In the genomic region with DNA sequence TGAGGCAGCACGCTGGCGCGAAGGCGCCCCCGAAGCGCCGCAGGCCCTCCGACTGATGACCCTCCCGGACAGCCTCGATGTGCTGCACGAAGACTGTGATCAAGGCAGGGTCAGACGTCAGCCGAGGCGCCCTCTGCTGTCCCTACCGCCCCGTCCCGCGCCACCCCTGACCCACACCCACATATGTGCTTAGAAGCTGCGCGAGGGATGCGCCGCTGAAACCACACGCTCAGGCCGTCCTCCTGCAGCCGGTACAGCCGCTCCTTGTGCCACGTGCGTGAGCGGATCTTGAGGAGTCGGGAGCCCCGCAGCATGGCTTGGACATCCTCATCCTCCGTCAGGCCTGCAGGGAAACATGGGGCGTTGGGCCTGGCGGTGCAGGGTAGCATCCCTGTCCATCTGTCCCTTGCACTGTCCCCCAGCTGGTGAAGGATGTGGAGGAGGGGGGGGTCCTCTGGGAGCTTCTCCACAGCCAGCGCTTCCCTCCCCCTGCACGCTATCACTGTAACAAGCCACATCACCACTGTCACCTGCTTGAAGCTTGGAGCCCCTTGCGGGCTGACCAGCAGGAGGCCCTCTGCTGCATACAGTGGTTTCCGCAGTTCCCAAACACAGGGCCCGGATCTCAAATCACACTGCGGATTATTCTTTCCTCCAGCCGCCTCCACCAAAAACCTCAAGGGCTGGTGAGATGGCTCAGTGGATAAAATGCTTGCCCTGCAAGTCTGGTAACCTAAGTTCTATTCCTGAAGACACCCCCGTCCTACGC, we compare ENCODE assay signal across 9 mouse cellular contexts. TPM values are rescaled to one million over a fixed set of nuclear protein-coding genes. Genes with fewer than 3 reads are reported as not detected.
DNase-seq lines count a peak whose midpoint lies in the region; ATAC-seq and TF ChIP-seq lines count a peak whose summit lies in the region.
"Had no signal": no experiment of that assay in that cellular context is flagged by ENCODE, and none has a peak within 500 bp of the region (broad histone marks: within the 10 kb centered on the region; RNA-seq: fewer than 3 reads in every experiment).

No protein-coding gene starts in this region.

- peaks cover 35% of the 10 kb centered on the region for H3K36me3 ChIP-seq in heart, postnatal 0 days (replicated peaks; ENCODE audit: control insufficient read depth, insufficient read depth, low read length)
- H3K36me3 ChIP-seq in forebrain, embryonic 14.5 days (ENCODE audit: control insufficient read depth, insufficient read depth, low read length), result no peaks in the 10 kb centered on the region
- no peaks in the 10 kb centered on the region for H3K36me3 ChIP-seq in liver, embryonic 15.5 days (replicated peaks)
- H3K36me3 ChIP-seq in stomach, postnatal 0 days (ENCODE audit: control insufficient read depth, insufficient read depth, low read length), result no peaks in the 10 kb centered on the region

- DNase-seq in heart, postnatal 0 days (ENCODE audit: low spot score), result no peak
- DNase-seq in heart, adult 18-20 months, result no peak
- peak; percentile 48 for DNase-seq in ZHBTc4 (ENCODE audit: low read depth, low spot score)
- peak; percentile 32 for DNase-seq in forebrain, embryonic 14.5 days (ENCODE audit: low spot score)
- no peak for DNase-seq in stomach, postnatal 0 days (ENCODE audit: low spot score)
- DNase-seq in adrenal gland, adult 8-10 months, result no peak
- no peak for DNase-seq in urinary bladder, postnatal 10 days (ENCODE audit: low spot score)

- ATAC-seq in heart, postnatal 0 days (ENCODE audit: insufficient read depth, low read depth), result peak; percentile 55; the same call in 1 of the 2 replicates
- 0 out of 2 replicates have a peak, but pooled peaks have one; percentile 32 for ATAC-seq in forebrain, embryonic 14.5 days
- no peak; the same call in 1 of the 2 replicates for ATAC-seq in liver, embryonic 15.5 days (ENCODE audit: insufficient read depth)
- ATAC-seq in stomach, postnatal 0 days (ENCODE audit: low FRiP score, low TSS enrichment), result peak; percentile 51; the same call in 1 of the 2 replicates

- H3K4me1 ChIP-seq in heart, postnatal 0 days (ENCODE audit: control insufficient read depth, insufficient read depth), result peaks cover 10% of the 10 kb centered on the region
- peaks cover 4% of the 10 kb centered on the region; the same call in 1 of the 2 replicates for H3K4me1 ChIP-seq in forebrain, embryonic 14.5 days (ENCODE audit: control insufficient read depth, insufficient read depth, low read length)
- H3K4me1 ChIP-seq in liver, embryonic 15.5 days (replicated peaks), result peaks cover 11% of the 10 kb centered on the region
- no peaks in the 10 kb centered on the region for H3K4me1 ChIP-seq in stomach, postnatal 0 days (replicated peaks; ENCODE audit: control insufficient read depth, insufficient read depth)

- no peak for TF ChIP-seq EP300 in heart, postnatal 0 days (IDR thresholded peaks at IDR 0.05; ENCODE audit: low read depth)
- no peak for TF ChIP-seq EP300 in stomach, postnatal 0 days (optimal IDR thresholded peaks at IDR 0.05)

- H3K27me3 ChIP-seq in heart, postnatal 0 days (ENCODE audit: control insufficient read depth, insufficient read depth, low read length), result 0 out of 2 replicates have a peak, but pooled peaks cover 3% of the 10 kb centered on the region
- H3K27me3 ChIP-seq in forebrain, embryonic 14.5 days (replicated peaks; ENCODE audit: control insufficient read depth, insufficient read depth, low read length), result peaks cover 22% of the 10 kb centered on the region
- peaks cover 50% of the 10 kb centered on the region for H3K27me3 ChIP-seq in liver, embryonic 15.5 days
- H3K27me3 ChIP-seq in stomach, postnatal 0 days (ENCODE audit: control insufficient read depth, insufficient read depth, low read length), result no peaks in the 10 kb centered on the region

- TF ChIP-seq CTCF in heart, postnatal 0 days (IDR thresholded peaks at IDR 0.05; ENCODE audit: low read depth), result peak; percentile 34
- TF ChIP-seq CTCF in stomach, postnatal 0 days (IDR thresholded peaks at IDR 0.05; ENCODE audit: low read depth), result peak; percentile 60

- 16% methylated on average over 42 of the region's 43 CpGs for WGBS in heart, postnatal 0 days
- WGBS in forebrain, embryonic 14.5 days, result 2% methylated on average over 42 of the region's 43 CpGs
- 2% methylated on average over 43 of the region's 43 CpGs for WGBS in liver, embryonic 15.5 days (ENCODE audit: insufficient replicate concordance)
- WGBS in stomach, postnatal 0 days, result 12% methylated on average over 42 of the region's 43 CpGs

- H3K4me3 ChIP-seq in heart, postnatal 0 days (ENCODE audit: low read depth, low read length), result peak overlapping the region; percentile 25
- peak overlapping the region; percentile 21 for H3K4me3 ChIP-seq in forebrain, embryonic 14.5 days (ENCODE audit: low read depth, low read length)
- peak overlapping the region; percentile 22 for H3K4me3 ChIP-seq in liver, embryonic 15.5 days (replicated peaks)
- peak overlapping the region; percentile 22 for H3K4me3 ChIP-seq in stomach, postnatal 0 days (ENCODE audit: low read depth, low read length)

- peak overlapping the region; percentile 45 for H3K4me2 ChIP-seq in heart, postnatal 0 days (ENCODE audit: low read depth, low read length)
- peak overlapping the region; percentile 50 for H3K4me2 ChIP-seq in forebrain, embryonic 14.5 days (ENCODE audit: low read length)
- H3K4me2 ChIP-seq in liver, embryonic 15.5 days, result peak overlapping the region; percentile 51
- peak overlapping the region; percentile 34 for H3K4me2 ChIP-seq in stomach, postnatal 0 days (replicated peaks; ENCODE audit: low read depth)

- H3K9ac ChIP-seq in heart, postnatal 0 days (replicated peaks; ENCODE audit: low read depth, low read length), result no peak overlapping the region; the same call in 1 of the 2 replicates
- H3K9ac ChIP-seq in forebrain, embryonic 14.5 days (ENCODE audit: low read length), result peak overlapping the region; percentile 37
- H3K9ac ChIP-seq in liver, embryonic 15.5 days, result no peak overlapping the region
- peak overlapping the region; percentile 38; the same call in 1 of the 2 replicates for H3K9ac ChIP-seq in stomach, postnatal 0 days (ENCODE audit: low read length)

- H3K27ac ChIP-seq in heart, postnatal 0 days (ENCODE audit: low read depth), result no peak overlapping the region
- no peak overlapping the region for H3K27ac ChIP-seq in forebrain, embryonic 14.5 days (ENCODE audit: low read depth, low read length)
- no peak overlapping the region for H3K27ac ChIP-seq in liver, embryonic 15.5 days (replicated peaks)
- H3K27ac ChIP-seq in stomach, postnatal 0 days (replicated peaks), result no peak overlapping the region
- H3K27ac ChIP-seq: macrophage had no signal

- no peaks in the 10 kb centered on the region for H3K9me3 ChIP-seq in heart, postnatal 0 days (replicated peaks; ENCODE audit: control insufficient read depth, low read length)
- H3K9me3 ChIP-seq in forebrain, embryonic 14.5 days (replicated peaks; ENCODE audit: control insufficient read depth, low read length), result no peaks in the 10 kb centered on the region
- no peaks in the 10 kb centered on the region for H3K9me3 ChIP-seq in liver, embryonic 15.5 days (replicated peaks)
- no peaks in the 10 kb centered on the region for H3K9me3 ChIP-seq in stomach, postnatal 0 days (ENCODE audit: control insufficient read depth, low read length)

RNA-seq across cellular contexts. Expression of gene Plcd3, which starts 21.0 kb away (rescaled TPM):
- total RNA-seq in heart, postnatal 0 days (2014; rRNA removed; ENCODE audit: low replicate concordance), result 27.0 and 38.9 TPM in 2 replicates
- 14.5 and 16.3 TPM in 2 replicates for polyA plus RNA-seq in heart, postnatal 0 days (2015; fragmentation: Nextera tagmentation; extraction: Ambion mirVana)
- total RNA-seq in heart, adult 18-20 months (2021), result 10 to 100 TPM; 11.0 to 14.5 TPM
- polyA plus RNA-seq in forebrain, embryonic 14.5 days (2014; fragmentation: Nextera tagmentation; extraction: Ambion mirVana), result 1.1 and 1.4 TPM in 2 replicates
- 0.31 and 0.45 TPM in 2 replicates for polyA plus RNA-seq in liver, embryonic 15.5 days (2015; fragmentation: Nextera tagmentation; extraction: Ambion mirVana)
- 4.2 and 5.0 TPM in 2 replicates for polyA plus RNA-seq in stomach, postnatal 0 days (2015; fragmentation: Nextera tagmentation; extraction: Ambion mirVana)
- 10 to 100 TPM; 10.0 to 18.9 (median 13.6) TPM for total RNA-seq in adrenal gland, adult 8-10 months (2022)
- polyA plus RNA-seq: macrophage had no signal

RNA-seq across cellular contexts. Expression of gene Acbd4, which starts 21.0 kb away (rescaled TPM):
- 16.3 and 20.0 TPM in 2 replicates for total RNA-seq in heart, postnatal 0 days (2014; rRNA removed; ENCODE audit: low replicate concordance)
- polyA plus RNA-seq in heart, postnatal 0 days (2015; fragmentation: Nextera tagmentation; extraction: Ambion mirVana), result 21.6 and 22.2 TPM in 2 replicates
- total RNA-seq in heart, adult 18-20 months (2021), result 10 to 100 TPM; 28.6 to 41.4 TPM
- polyA plus RNA-seq in forebrain, embryonic 14.5 days (2014; fragmentation: Nextera tagmentation; extraction: Ambion mirVana), result 10.4 and 11.8 TPM in 2 replicates
- 60.6 and 60.9 TPM in 2 replicates for polyA plus RNA-seq in liver, embryonic 15.5 days (2015; fragmentation: Nextera tagmentation; extraction: Ambion mirVana)
- 28.6 and 36.7 TPM in 2 replicates for polyA plus RNA-seq in stomach, postnatal 0 days (2015; fragmentation: Nextera tagmentation; extraction: Ambion mirVana)
- 100 to 1,000 TPM; 114 to 181 (median 146) TPM for total RNA-seq in adrenal gland, adult 8-10 months (2022)

RNA-seq across cellular contexts. Expression of gene Hexim1, which starts 35.5 kb away (rescaled TPM):
- total RNA-seq in heart, postnatal 0 days (2014; rRNA removed; ENCODE audit: low replicate concordance), result 9.0 and 11.0 TPM in 2 replicates
- polyA plus RNA-seq in heart, postnatal 0 days (2015; fragmentation: Nextera tagmentation; extraction: Ambion mirVana), result 3.2 and 3.3 TPM in 2 replicates
- 10 to 100 TPM; 20.0 to 21.5 TPM for total RNA-seq in heart, adult 18-20 months (2021)
- polyA plus RNA-seq in forebrain, embryonic 14.5 days (2014; fragmentation: Nextera tagmentation; extraction: Ambion mirVana), result 4.8 and 5.4 TPM in 2 replicates
- polyA plus RNA-seq in liver, embryonic 15.5 days (2015; fragmentation: Nextera tagmentation; extraction: Ambion mirVana), result 1.8 and 1.9 TPM in 2 replicates
- polyA plus RNA-seq in stomach, postnatal 0 days (2015; fragmentation: Nextera tagmentation; extraction: Ambion mirVana), result 3.8 and 4.1 TPM in 2 replicates
- total RNA-seq in adrenal gland, adult 8-10 months (2022), result 10 to 100 TPM; 75.2 to 90.2 (median 86.0) TPM

RNA-seq across cellular contexts. Expression of gene Hexim2, which starts 51.7 kb away (rescaled TPM):
- 1.6 and 1.7 TPM in 2 replicates for total RNA-seq in heart, postnatal 0 days (2014; rRNA removed; ENCODE audit: low replicate concordance)
- 4.2 and 4.9 TPM in 2 replicates for polyA plus RNA-seq in heart, postnatal 0 days (2015; fragmentation: Nextera tagmentation; extraction: Ambion mirVana)
- 1 to 10 TPM; 1.6 to 1.7 TPM for total RNA-seq in heart, adult 18-20 months (2021)
- polyA plus RNA-seq in forebrain, embryonic 14.5 days (2014; fragmentation: Nextera tagmentation; extraction: Ambion mirVana), result 9.6 and 13.4 TPM in 2 replicates
- 4.2 and 4.7 TPM in 2 replicates for polyA plus RNA-seq in liver, embryonic 15.5 days (2015; fragmentation: Nextera tagmentation; extraction: Ambion mirVana)
- polyA plus RNA-seq in stomach, postnatal 0 days (2015; fragmentation: Nextera tagmentation; extraction: Ambion mirVana), result 3.7 and 4.4 TPM in 2 replicates
- 1 to 10 TPM; 6.1 to 9.3 (median 8.6) TPM for total RNA-seq in adrenal gland, adult 8-10 months (2022)

RNA-seq across cellular contexts. Expression of gene Dcakd, which starts 52.4 kb away (rescaled TPM):
- 53.5 and 64.0 TPM in 2 replicates for total RNA-seq in heart, postnatal 0 days (2014; rRNA removed; ENCODE audit: low replicate concordance)
- 45.2 and 50.4 TPM in 2 replicates for polyA plus RNA-seq in heart, postnatal 0 days (2015; fragmentation: Nextera tagmentation; extraction: Ambion mirVana)
- total RNA-seq in heart, adult 18-20 months (2021), result 10 to 100 TPM; 60.9 to 72.9 TPM
- polyA plus RNA-seq in forebrain, embryonic 14.5 days (2014; fragmentation: Nextera tagmentation; extraction: Ambion mirVana), result 207 and 220 TPM in 2 replicates
- 28.7 and 30.0 TPM in 2 replicates for polyA plus RNA-seq in liver, embryonic 15.5 days (2015; fragmentation: Nextera tagmentation; extraction: Ambion mirVana)
- polyA plus RNA-seq in stomach, postnatal 0 days (2015; fragmentation: Nextera tagmentation; extraction: Ambion mirVana), result 36.8 and 42.3 TPM in 2 replicates
- total RNA-seq in adrenal gland, adult 8-10 months (2022), result 10 to 100 TPM; 64.3 to 89.6 (median 75.5) TPM

Comparison
In these comparisons a context has a peak if more than half of its experiments do, and no peak if none do; other contexts are left out.
1. DNase-seq: peak in ZHBTc4 (single experiment) and forebrain, embryonic 14.5 days (single experiment); none in heart, postnatal 0 days (single experiment), heart, adult 18-20 months (0 of 2), stomach, postnatal 0 days (single experiment), adrenal gland, adult 8-10 months (single experiment) and urinary bladder, postnatal 10 days (single experiment).
2. H3K9ac ChIP-seq: peak in forebrain, embryonic 14.5 days (single experiment) and stomach, postnatal 0 days (single experiment); none in heart, postnatal 0 days (single experiment) and liver, embryonic 15.5 days (single experiment).
3. Peak in every context shown above with its lines, with median percentiles within 50 percentile points of each other: H3K4me2 ChIP-seq and H3K4me3 ChIP-seq.